8 mouse cellular contexts compared by ENCODE assay signal in genomic region chr7:101673497-101673896, GRCm38 (mm10). TPM values are rescaled to one million over a fixed set of nuclear protein-coding genes. Genes with fewer than 3 reads are reported as not detected.
DNase-seq lines count a peak whose midpoint lies in the region; TF ChIP-seq lines count a peak whose summit lies in the region.

No protein-coding gene starts in this region.

- H3K4me3 ChIP-seq in left cerebral cortex, adult 2 months, result no peak overlapping the region

- intact Hi-C loops in gastrocnemius, postnatal 14 days (cut with DNase I; ENCODE audit: low total_unique reads), result loop anchor here (10.0 kb wide), 2 partner anchors 161 to 221 kb away; partner anchors contain the start of gene Inppl1
- intact Hi-C loops in left cerebral cortex, adult 2 months (cut with DNase I), result no loop called here

- H3K27ac ChIP-seq in left cerebral cortex, adult 2 months, result no peak overlapping the region

- peak; percentile 68 for DNase-seq in gastrocnemius, adult 18-20 months (ENCODE audit: low spot score)
- DNase-seq in gastrocnemius, postnatal 14 days, result no peak
- DNase-seq in CD4-positive helper T cell, adult 2 months (ENCODE audit: low read depth, low spot score), result peak; percentile 57
- peak; percentile 41 to 56 for DNase-seq in cerebellum, postnatal 14 days
- DNase-seq in lung, adult 18-20 months, result peak; percentile 63 to 68
- no peak for DNase-seq in left cerebral cortex, adult 2 months (ENCODE audit: extremely low spot score in 1 of 2, low spot score in 2 of 2)
- DNase-seq in testis, postnatal 10 days (ENCODE audit: low spot score), result no peak
- DNase-seq in urinary bladder, adult 2 months (ENCODE audit: low spot score), result no peak

- TF ChIP-seq CTCF in left cerebral cortex, adult 2 months (IDR thresholded peaks at IDR 0.05), result no peak

RNA-seq across cellular contexts. Expression of gene Clpb, which starts 10.1 kb away (rescaled TPM):
- total RNA-seq in gastrocnemius, adult 18-20 months (2021), result 10 to 100 TPM; 65.6 to 68.6 TPM
- 10 to 100 TPM; 37.3 to 39.2 TPM for total RNA-seq in gastrocnemius, postnatal 14 days (2021)
- 10 to 100 TPM; 55.6 to 57.1 TPM for total RNA-seq in left cerebral cortex, adult 2 months (2021)
- 23.8 and 25.3 TPM in 2 replicates for polyA plus RNA-seq in urinary bladder, adult 2 months (2012; rRNA removed)

Comparison
In these comparisons a context has a peak if more than half of its experiments do, and no peak if none do; other contexts are left out.
1. DNase-seq: peak in gastrocnemius, adult 18-20 months (single experiment), CD4-positive helper T cell, adult 2 months (single experiment), cerebellum, postnatal 14 days (2 of 2) and lung, adult 18-20 months (2 of 2); none in gastrocnemius, postnatal 14 days (single experiment), left cerebral cortex, adult 2 months (0 of 2), testis, postnatal 10 days (single experiment) and urinary bladder, adult 2 months (single experiment).